Mouse (Mus musculus) testis, postnatal 14 days (tissue): ENCODE measurements around the gene Pif1.

Source experiments
- DNase-seq: peaks from one replicate; pipeline ENCODE4 v3.0.0; 2021; ENCODE audit warnings: low spot score

The Pif1 gene

GRCm38 (mm10) chr9:65561016-65561415, 25.9 kb upstream of the Pif1 start:
- no peak for DNase-seq

- peak; percentile 67 for DNase-seq
Measured at GRCm38 (mm10) chr9:65562081-65562506, 24.9 kb upstream of the Pif1 start.

- DNase-seq: no peak
Measured at GRCm38 (mm10) chr9:65563073-65563472, 23.9 kb upstream of the Pif1 start.

- no peak for DNase-seq
Measured at GRCm38 (mm10) chr9:65564698-65565097, 22.3 kb upstream of the Pif1 start.

- DNase-seq: no peak
Measured at GRCm38 (mm10) chr9:65568787-65569186, 18.2 kb upstream of the Pif1 start.

GRCm38 (mm10) chr9:65569491-65569971, 17.4 kb upstream of the Pif1 start:
- DNase-seq: no peak

GRCm38 (mm10) chr9:65572837-65573236, 14.1 kb upstream of the Pif1 start:
- no peak for DNase-seq

- DNase-seq: no peak
Measured at GRCm38 (mm10) chr9:65574513-65575392, 12.2 kb upstream of the Pif1 start.

- peak; percentile 62 for DNase-seq
Measured at GRCm38 (mm10) chr9:65575393-65576196, 11.4 kb upstream of the Pif1 start.

- DNase-seq: peak; percentile 62
Measured at GRCm38 (mm10) chr9:65576861-65577510, 10.0 kb upstream of the Pif1 start.

- no peak for DNase-seq
Measured at GRCm38 (mm10) chr9:65577511-65578196, 9.3 kb upstream of the Pif1 start.

- DNase-seq: no peak
Measured at GRCm38 (mm10) chr9:65578801-65579249, 8.1 kb upstream of the Pif1 start.

GRCm38 (mm10) chr9:65579781-65580371, 7.1 kb upstream of the Pif1 start, which contains the start of gene Plekho2:
TSS of gene Plekho2 (minus strand) at chr9:65580040.
- peak; percentile 92 for DNase-seq

- peak; percentile 76 for DNase-seq
Measured at GRCm38 (mm10) chr9:65580401-65581256, 6.3 kb upstream of the Pif1 start.

GRCm38 (mm10) chr9:65583045-65583444, 3.9 kb upstream of the Pif1 start:
- DNase-seq: no peak

GRCm38 (mm10) chr9:65587270-65587572, 261 bp downstream of the Pif1 start:
- DNase-seq: no peak

GRCm38 (mm10) chr9:65587573-65588358, 806 bp downstream of the Pif1 start:
- no peak for DNase-seq

- DNase-seq: no peak
Measured at GRCm38 (mm10) chr9:65589091-65589490, 2.1 kb downstream of the Pif1 start.

GRCm38 (mm10) chr9:65592721-65593120, 5.8 kb downstream of the Pif1 start:
- no peak for DNase-seq

GRCm38 (mm10) chr9:65593596-65593995, 6.6 kb downstream of the Pif1 start:
- DNase-seq: no peak
